Mouse (Mus musculus) right cerebral cortex, postnatal 25 days (tissue): ENCODE data around the gene Fbxo33.
"Not testable (repeated sequence)": the region's sequence is repeated elsewhere in the genome, so short reads cannot be mapped to it uniquely, and the experiment has no call there.

ENCODE experiments used
- DNase-seq: peaks from one replicate; pipeline ENCODE4 v3.0.0; 2022

Fbxo33 gene

GRCm38 (mm10) chr12:59219325-59220225 is at the start of gene Fbxo33:
Gene Fbxo33, minus strand, starts transcription at chr12:59219725.
- DNase-seq, result peak; percentile 94

GRCm38 (mm10) chr12:59265942-59266231 is 46.4 kb upstream of the Fbxo33 start:
- DNase-seq, result no peak

GRCm38 (mm10) chr12:59265207-59265941 is 45.8 kb upstream of the Fbxo33 start:
- peak; percentile 52 for DNase-seq

GRCm38 (mm10) chr12:59262841-59263240 is 43.3 kb upstream of the Fbxo33 start:
- no peak for DNase-seq

- DNase-seq, result no peak
These were observed 41.3 kb upstream of the Fbxo33 start for GRCm38 (mm10) chr12:59260798-59261197.

GRCm38 (mm10) chr12:59260362-59260761 is 40.8 kb upstream of the Fbxo33 start:
- peak; percentile 60 for DNase-seq

- DNase-seq, result no peak
These were observed 39.5 kb upstream of the Fbxo33 start for GRCm38 (mm10) chr12:59259015-59259414.

- no peak for DNase-seq
These were observed 30.8 kb upstream of the Fbxo33 start for GRCm38 (mm10) chr12:59250259-59250827.

GRCm38 (mm10) chr12:59248969-59249368 is 29.4 kb upstream of the Fbxo33 start:
- DNase-seq, result no peak

- not testable (repeated sequence) for DNase-seq
These were observed 21.5 kb upstream of the Fbxo33 start for GRCm38 (mm10) chr12:59241031-59241430.

- no peak for DNase-seq
These were observed 18.9 kb upstream of the Fbxo33 start for GRCm38 (mm10) chr12:59238434-59238833.

GRCm38 (mm10) chr12:59228401-59228800 is 8.9 kb upstream of the Fbxo33 start:
- DNase-seq, result no peak

- peak; percentile 70 for DNase-seq
These were observed 744 bp downstream of the Fbxo33 start for GRCm38 (mm10) chr12:59218640-59219321.

- no peak for DNase-seq
These were observed 2.2 kb downstream of the Fbxo33 start for GRCm38 (mm10) chr12:59217331-59217730.

- no peak for DNase-seq
These were observed 2.8 kb downstream of the Fbxo33 start for GRCm38 (mm10) chr12:59216676-59217266.

- no peak for DNase-seq
These were observed 3.3 kb downstream of the Fbxo33 start for GRCm38 (mm10) chr12:59216176-59216575.

- DNase-seq, result no peak
These were observed 11.7 kb downstream of the Fbxo33 start for GRCm38 (mm10) chr12:59207814-59208213.

- DNase-seq, result no peak
These were observed 12.5 kb downstream of the Fbxo33 start for GRCm38 (mm10) chr12:59207000-59207390.

- DNase-seq, result no peak
These were observed 13.1 kb downstream of the Fbxo33 start for GRCm38 (mm10) chr12:59206208-59206999.

- DNase-seq, result no peak
These were observed 14.0 kb downstream of the Fbxo33 start for GRCm38 (mm10) chr12:59205571-59205970.

GRCm38 (mm10) chr12:59199361-59199760 is 20.2 kb downstream of the Fbxo33 start:
- DNase-seq, result no peak

- DNase-seq, result no peak
These were observed 20.8 kb downstream of the Fbxo33 start for GRCm38 (mm10) chr12:59198750-59199149.
